Mouse (Mus musculus): ENCODE data around the gene Dcp1a.

DNA sequence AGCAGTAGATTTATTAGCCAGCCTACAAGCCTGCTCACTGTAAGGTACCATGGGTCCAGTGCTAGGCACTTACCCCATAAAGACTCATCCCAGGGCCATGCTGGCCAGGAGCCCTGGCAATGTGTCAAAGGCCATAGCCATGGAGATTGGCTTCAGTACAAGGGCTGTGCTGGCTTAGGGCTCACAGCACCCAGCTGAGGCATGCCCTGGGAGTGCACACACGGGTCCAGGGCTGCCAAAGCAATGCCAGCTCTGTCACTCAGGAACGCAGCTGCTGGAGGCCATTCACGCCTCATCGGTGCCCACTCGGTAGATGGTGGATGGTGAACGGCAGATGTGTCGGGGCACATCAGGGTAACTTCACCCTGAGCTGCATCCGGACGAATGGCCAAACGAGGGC, 62.2 kb downstream of the Dcp1a start:
- TF ChIP-seq EP300 (IDR thresholded peaks at IDR 0.05; ENCODE audit: low read length): no peak
- no peak for TF ChIP-seq ZMIZ1 (IDR thresholded peaks at IDR 0.05; ENCODE audit: low read depth, low read length)
- TF ChIP-seq SIN3A (IDR thresholded peaks at IDR 0.05; ENCODE audit: low read length): no peak
- no peak for TF ChIP-seq POLR2A (IDR thresholded peaks at IDR 0.05; ENCODE audit: low read depth, low read length)
